Comparison of ENCODE assay signal across 26 mouse cellular contexts in the genomic region with DNA sequence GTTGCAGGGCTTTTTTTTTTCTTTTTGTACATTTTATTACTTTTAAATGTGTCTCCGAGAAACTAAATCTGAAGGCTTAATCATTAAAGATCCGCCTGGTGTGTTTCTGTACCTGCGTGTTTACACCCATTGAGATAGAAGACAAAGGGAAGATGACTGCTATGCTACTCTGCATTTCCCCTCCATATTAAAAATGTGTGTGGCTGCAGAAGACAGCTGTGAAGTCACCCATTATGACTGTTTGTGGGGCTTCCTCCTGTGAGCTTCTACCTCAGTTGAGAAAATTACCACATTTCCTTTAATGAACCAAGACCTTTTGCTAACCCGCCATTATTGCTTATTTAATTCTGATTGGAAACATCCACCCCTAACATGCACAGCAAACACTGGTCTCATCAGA.
DNase-seq lines count a peak whose midpoint lies in the region; ATAC-seq lines count a peak whose summit lies in the region.
"Had no signal": no experiment of that assay in that cellular context is flagged by ENCODE, and none has a peak within 500 bp of the region (broad histone marks: within the 10 kb centered on the region; RNA-seq: fewer than 3 reads in every experiment).

No protein-coding gene starts in this region.

- DNase-seq in hindbrain, embryonic 10.5 days (ENCODE audit: low spot score): no peak
- no peak for DNase-seq in neural tube, embryonic 10.5 days (ENCODE audit: extremely low spot score, low spot score)
- DNase-seq in hindbrain, embryonic 14.5 days (ENCODE audit: low spot score): no peak
- DNase-seq in thymus, adult 18-20 months: no peak
- no peak for DNase-seq in adipocyte (ENCODE audit: low spot score)
- DNase-seq: adrenal gland, adult 2 months; cerebellum, adult 18-20 months; cerebellum, postnatal 36 days; gastrocnemius, postnatal 10 days; right cerebral cortex, adult 18-20 months; right cerebral cortex, postnatal 4 days; thymus, postnatal 36 days had no signal

- ATAC-seq in hindbrain, embryonic 16.5 days: no peak
- peak; percentile 27; the same call in 1 of the 2 replicates for ATAC-seq in neural tube, embryonic 13.5 days (ENCODE audit: low read depth)
- ATAC-seq in hindbrain, embryonic 14.5 days (ENCODE audit: low FRiP score): no peak
- ATAC-seq in midbrain, embryonic 16.5 days: 0 out of 2 replicates have a peak, but pooled peaks have one; percentile 17
- ATAC-seq: intestine, postnatal 0 days had no signal

- H3K4me2 ChIP-seq in hindbrain, embryonic 16.5 days (ENCODE audit: low read length): no peak overlapping the region
- H3K4me2 ChIP-seq in neural tube, embryonic 13.5 days: no peak overlapping the region
- no peak overlapping the region for H3K4me2 ChIP-seq in hindbrain, embryonic 14.5 days (replicated peaks)
- H3K4me2 ChIP-seq in midbrain, embryonic 16.5 days (ENCODE audit: low read length): no peak overlapping the region
- H3K4me2 ChIP-seq: embryonic facial prominence, embryonic 13.5 days; heart, embryonic 11.5 days; hindbrain, embryonic 15.5 days; limb, embryonic 15.5 days; lung, embryonic 14.5 days; neural tube, embryonic 12.5 days; stomach, embryonic 15.5 days had no signal

- no peak overlapping the region for H3K4me3 ChIP-seq in hindbrain, embryonic 10.5 days
- H3K4me3 ChIP-seq in hindbrain, embryonic 16.5 days (ENCODE audit: low read length): no peak overlapping the region
- no peak overlapping the region for H3K4me3 ChIP-seq in neural tube, embryonic 13.5 days
- H3K4me3 ChIP-seq in hindbrain, embryonic 14.5 days (replicated peaks; ENCODE audit: low read length): no peak overlapping the region
- H3K4me3 ChIP-seq in midbrain, embryonic 16.5 days (ENCODE audit: low read depth, low read length): no peak overlapping the region
- H3K4me3 ChIP-seq: embryonic facial prominence, embryonic 13.5 days; erythroblast, embryonic 14.5 days; hindbrain, embryonic 15.5 days; left cerebral cortex, adult 2 months; limb, embryonic 15.5 days; neural tube, embryonic 12.5 days; stomach, embryonic 15.5 days had no signal

- no peak overlapping the region for H3K9ac ChIP-seq in hindbrain, embryonic 16.5 days (ENCODE audit: low read depth, low read length)
- H3K9ac ChIP-seq in neural tube, embryonic 13.5 days: no peak overlapping the region
- H3K9ac ChIP-seq in hindbrain, embryonic 14.5 days: no peak overlapping the region
- no peak overlapping the region for H3K9ac ChIP-seq in midbrain, embryonic 16.5 days (ENCODE audit: low read depth, low read length)
- H3K9ac ChIP-seq: embryonic facial prominence, embryonic 13.5 days; hindbrain, embryonic 15.5 days; limb, embryonic 15.5 days; liver, embryonic 14.5 days; lung, embryonic 14.5 days; neural tube, embryonic 12.5 days; stomach, embryonic 15.5 days had no signal

- 71% methylated on average over 4 of the region's 4 CpGs for WGBS in hindbrain, embryonic 10.5 days
- WGBS in hindbrain, embryonic 16.5 days: 59% methylated on average over 4 of the region's 4 CpGs
- WGBS in neural tube, embryonic 13.5 days: 57% methylated on average over 4 of the region's 4 CpGs
- WGBS in hindbrain, embryonic 14.5 days: 64% methylated on average over 4 of the region's 4 CpGs
- 52% methylated on average over 4 of the region's 4 CpGs for WGBS in midbrain, embryonic 16.5 days

- no peaks in the 10 kb centered on the region for H3K36me3 ChIP-seq in hindbrain, embryonic 10.5 days
- no peaks in the 10 kb centered on the region for H3K36me3 ChIP-seq in hindbrain, embryonic 16.5 days (ENCODE audit: control insufficient read depth, insufficient read depth, low read length)
- H3K36me3 ChIP-seq in neural tube, embryonic 13.5 days: no peaks in the 10 kb centered on the region
- H3K36me3 ChIP-seq in hindbrain, embryonic 14.5 days (replicated peaks; ENCODE audit: control insufficient read depth, insufficient read depth): no peaks in the 10 kb centered on the region
- H3K36me3 ChIP-seq in midbrain, embryonic 16.5 days (ENCODE audit: control insufficient read depth, insufficient read depth, low read length): no peaks in the 10 kb centered on the region
- H3K36me3 ChIP-seq: embryonic facial prominence, embryonic 13.5 days; hindbrain, embryonic 15.5 days; limb, embryonic 15.5 days; neural tube, embryonic 12.5 days; stomach, embryonic 15.5 days had no signal

- 0 out of 2 replicates have a peak overlapping the region, but pooled peaks have one; percentile 5 for H3K27ac ChIP-seq in hindbrain, embryonic 10.5 days
- H3K27ac ChIP-seq in hindbrain, embryonic 16.5 days (ENCODE audit: low read depth, low read length): no peak overlapping the region
- H3K27ac ChIP-seq in neural tube, embryonic 13.5 days (replicated peaks): peak overlapping the region; percentile 54
- peak overlapping the region; percentile 12; the same call in 1 of the 2 replicates for H3K27ac ChIP-seq in hindbrain, embryonic 14.5 days
- H3K27ac ChIP-seq in midbrain, embryonic 16.5 days (ENCODE audit: low read length): no peak overlapping the region
- H3K27ac ChIP-seq: embryonic facial prominence, embryonic 13.5 days; hindbrain, embryonic 15.5 days; left cerebral cortex, adult 2 months; limb, embryonic 15.5 days; liver, embryonic 14.5 days; neural tube, embryonic 12.5 days; stomach, embryonic 15.5 days had no signal

- no peaks in the 10 kb centered on the region for H3K9me3 ChIP-seq in hindbrain, embryonic 10.5 days
- no peaks in the 10 kb centered on the region for H3K9me3 ChIP-seq in hindbrain, embryonic 16.5 days (ENCODE audit: control insufficient read depth, low read length)
- H3K9me3 ChIP-seq in neural tube, embryonic 13.5 days: no peaks in the 10 kb centered on the region
- H3K9me3 ChIP-seq in hindbrain, embryonic 14.5 days (ENCODE audit: control insufficient read depth, low read length): no peaks in the 10 kb centered on the region
- no peaks in the 10 kb centered on the region for H3K9me3 ChIP-seq in midbrain, embryonic 16.5 days (replicated peaks; ENCODE audit: control insufficient read depth, low read length, poor library complexity, severe bottlenecking)
- H3K9me3 ChIP-seq: embryonic facial prominence, embryonic 13.5 days; hindbrain, embryonic 15.5 days; limb, embryonic 15.5 days; neural tube, embryonic 12.5 days; stomach, embryonic 15.5 days had no signal

- H3K4me1 ChIP-seq in hindbrain, embryonic 10.5 days (replicated peaks): peaks cover 11% of the 10 kb centered on the region
- no peaks in the 10 kb centered on the region for H3K4me1 ChIP-seq in hindbrain, embryonic 16.5 days (ENCODE audit: control insufficient read depth, insufficient read depth, low read depth, low read length)
- H3K4me1 ChIP-seq in neural tube, embryonic 13.5 days (replicated peaks): peaks cover 16% of the 10 kb centered on the region
- H3K4me1 ChIP-seq in hindbrain, embryonic 14.5 days (replicated peaks; ENCODE audit: control insufficient read depth, insufficient read depth, low read length): no peaks in the 10 kb centered on the region; the same call in 1 of the 2 replicates
- H3K4me1 ChIP-seq in midbrain, embryonic 16.5 days (ENCODE audit: control insufficient read depth, insufficient read depth, low read length): peaks cover 9% of the 10 kb centered on the region; the same call in 1 of the 2 replicates
- H3K4me1 ChIP-seq: embryonic facial prominence, embryonic 13.5 days; limb, embryonic 15.5 days; stomach, embryonic 15.5 days had no signal

- no peaks in the 10 kb centered on the region for H3K27me3 ChIP-seq in hindbrain, embryonic 10.5 days (ENCODE audit: insufficient read depth, poor library complexity, severe bottlenecking)
- no peaks in the 10 kb centered on the region for H3K27me3 ChIP-seq in hindbrain, embryonic 16.5 days (replicated peaks; ENCODE audit: control insufficient read depth, insufficient read depth, low read length)
- no peaks in the 10 kb centered on the region for H3K27me3 ChIP-seq in neural tube, embryonic 13.5 days
- no peaks in the 10 kb centered on the region for H3K27me3 ChIP-seq in hindbrain, embryonic 14.5 days (ENCODE audit: control insufficient read depth, insufficient read depth, low read length)
- H3K27me3 ChIP-seq in midbrain, embryonic 16.5 days (ENCODE audit: control insufficient read depth, insufficient read depth, low read depth, low read length): no peaks in the 10 kb centered on the region
- H3K27me3 ChIP-seq: embryonic facial prominence, embryonic 13.5 days; hindbrain, embryonic 15.5 days; limb, embryonic 15.5 days; neural tube, embryonic 12.5 days; stomach, embryonic 15.5 days had no signal

Comparison
In these comparisons a context has a peak if more than half of its experiments do, and no peak if none do; other contexts are left out.
1. H3K27ac ChIP-seq: peak in hindbrain, embryonic 10.5 days (single experiment), neural tube, embryonic 13.5 days (single experiment) and hindbrain, embryonic 14.5 days (single experiment); none in hindbrain, embryonic 16.5 days (single experiment) and midbrain, embryonic 16.5 days (single experiment).
2. ATAC-seq: peak in neural tube, embryonic 13.5 days (single experiment) and midbrain, embryonic 16.5 days (single experiment); none in hindbrain, embryonic 16.5 days (single experiment) and hindbrain, embryonic 14.5 days (single experiment).